Mouse (Mus musculus) gastrocnemius, postnatal 10 days (tissue): ENCODE results near the gene Wdr74. TPM values are rescaled to one million over a fixed set of nuclear protein-coding genes. Genes with fewer than 3 reads are reported as not detected.
"Not testable (repeated sequence)": the region's sequence is repeated elsewhere in the genome, so short reads cannot be mapped to it uniquely, and the experiment has no call there.

Source experiments
- DNase-seq: peaks from one replicate; pipeline ENCODE4 v3.0.0; 2021; ENCODE audit warnings: mixed read lengths
- total RNA-seq, 2 experiments: library from RNA; stranded (reverse); gene quantifications; 2 replicates each; pipeline ENCODE4 v1.2.3; 2021

The Wdr74 gene
- total RNA-seq, 2 experiments from 2014 or later, result 26.5 to 27.4 TPM

GRCm38 (mm10) chr19:8715868-8716766 is 19.5 kb upstream of the Wdr74 start:
- DNase-seq, result no peak

DNA sequence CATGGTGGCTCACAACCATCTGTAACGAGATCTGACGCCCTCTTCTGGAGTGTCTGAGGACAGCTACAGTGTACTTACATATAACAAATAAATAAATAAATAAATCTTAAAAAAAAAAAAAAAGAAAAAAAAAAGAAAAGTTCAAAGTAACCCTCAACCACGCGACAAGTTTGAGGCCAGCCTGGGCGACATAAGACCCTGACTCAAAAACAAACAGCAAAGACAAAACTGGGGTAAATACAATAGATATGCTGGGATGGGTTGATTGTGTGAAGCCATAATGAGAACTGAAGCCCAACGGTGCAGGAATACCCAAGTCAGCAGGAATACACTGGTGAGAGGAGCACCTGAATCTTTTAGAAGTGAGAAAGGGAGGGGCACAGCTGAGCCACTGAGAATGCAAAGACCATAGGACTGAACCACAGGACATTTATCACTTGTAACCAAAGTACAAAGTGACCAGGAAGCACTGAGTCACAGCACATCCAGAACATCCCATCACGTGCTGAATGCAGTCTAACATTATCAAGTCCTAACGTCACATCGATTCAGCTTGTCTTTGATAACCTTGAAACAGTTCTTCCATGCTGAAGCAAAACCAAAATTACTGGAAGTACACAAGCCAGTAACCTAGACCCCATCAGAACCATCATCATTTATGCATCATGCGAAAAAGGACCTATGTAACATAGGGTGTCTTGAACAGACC is 18.7 kb upstream of the Wdr74 start:
- DNase-seq, result no peak

DNA sequence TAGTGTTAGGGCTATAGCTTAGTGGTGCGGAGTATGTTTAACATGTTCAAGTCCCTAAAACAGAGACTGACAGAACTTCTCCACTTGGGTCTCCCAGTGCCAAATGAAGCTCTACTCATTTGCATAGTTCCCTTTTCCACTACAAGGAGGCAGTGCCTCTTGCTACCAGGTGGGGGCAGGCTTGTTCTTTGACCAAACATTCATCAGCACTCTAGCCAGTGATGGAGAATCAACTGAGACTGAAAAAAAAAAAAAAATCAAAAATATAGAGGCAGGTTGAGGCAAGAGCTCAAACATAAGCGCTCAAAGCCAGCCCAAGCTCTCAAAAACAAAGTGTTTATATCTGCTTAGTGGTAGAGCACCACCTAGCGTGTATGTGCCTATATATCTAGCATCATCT is 17.3 kb upstream of the Wdr74 start:
- DNase-seq, result peak; percentile 56

DNA sequence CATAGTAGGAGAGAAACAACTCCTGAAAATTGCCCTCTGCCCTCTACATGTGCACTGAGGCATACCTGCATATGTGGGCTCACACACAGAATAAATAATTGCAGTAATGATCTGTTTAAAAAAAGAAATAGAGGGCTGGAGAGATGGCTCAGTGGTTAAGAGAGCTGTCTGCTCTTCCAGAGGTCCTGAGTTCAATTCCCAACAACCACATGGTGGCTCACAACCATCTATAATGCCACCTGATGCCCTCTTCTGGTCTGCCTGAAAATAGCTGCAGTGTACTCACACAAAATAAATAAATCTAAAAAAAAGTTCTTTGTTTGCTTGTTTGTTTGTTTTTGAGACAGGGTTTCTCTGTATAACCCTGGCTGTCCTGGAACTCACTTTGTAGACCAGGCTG is 16.6 kb upstream of the Wdr74 start:
- not testable (repeated sequence) for DNase-seq

DNA sequence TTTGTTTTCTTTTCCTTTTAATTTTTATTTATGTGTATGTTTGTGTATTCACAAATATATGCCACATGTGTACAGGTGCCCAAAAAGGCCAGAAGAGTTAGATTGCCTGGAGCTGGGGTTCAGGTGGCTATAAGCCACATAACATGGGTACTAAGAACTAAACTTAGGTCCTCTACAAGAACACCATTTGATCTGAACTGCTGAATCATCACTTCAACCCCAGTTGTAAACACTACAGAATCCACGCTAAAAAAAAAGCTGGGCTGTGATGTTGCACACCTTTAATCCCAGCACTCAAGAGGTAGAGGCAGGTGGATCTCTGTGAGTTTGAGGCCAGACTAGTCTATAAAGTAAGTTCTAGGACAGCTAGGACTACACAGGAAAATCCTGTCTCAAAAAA is 14.2 kb upstream of the Wdr74 start:
- DNase-seq, result no peak

GRCm38 (mm10) chr19:8722021-8722420 is 13.6 kb upstream of the Wdr74 start:
- DNase-seq, result no peak

DNA sequence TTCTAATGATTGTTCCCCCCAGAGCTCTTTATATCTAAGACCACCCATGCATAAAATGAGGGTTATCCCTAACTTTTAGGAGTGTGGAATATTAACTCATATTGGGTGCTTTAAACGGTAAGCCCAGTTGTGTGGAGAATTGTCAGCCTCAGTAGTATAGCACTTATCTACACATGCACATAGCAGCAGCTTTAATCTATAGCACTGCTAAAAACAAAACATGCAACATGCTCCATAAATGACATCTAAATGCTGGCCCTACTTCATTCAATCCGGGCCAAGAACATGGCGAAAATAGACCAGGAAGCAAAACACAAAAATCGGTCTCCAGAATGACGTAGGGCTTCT is 13.1 kb upstream of the Wdr74 start:
- DNase-seq, result no peak

DNA sequence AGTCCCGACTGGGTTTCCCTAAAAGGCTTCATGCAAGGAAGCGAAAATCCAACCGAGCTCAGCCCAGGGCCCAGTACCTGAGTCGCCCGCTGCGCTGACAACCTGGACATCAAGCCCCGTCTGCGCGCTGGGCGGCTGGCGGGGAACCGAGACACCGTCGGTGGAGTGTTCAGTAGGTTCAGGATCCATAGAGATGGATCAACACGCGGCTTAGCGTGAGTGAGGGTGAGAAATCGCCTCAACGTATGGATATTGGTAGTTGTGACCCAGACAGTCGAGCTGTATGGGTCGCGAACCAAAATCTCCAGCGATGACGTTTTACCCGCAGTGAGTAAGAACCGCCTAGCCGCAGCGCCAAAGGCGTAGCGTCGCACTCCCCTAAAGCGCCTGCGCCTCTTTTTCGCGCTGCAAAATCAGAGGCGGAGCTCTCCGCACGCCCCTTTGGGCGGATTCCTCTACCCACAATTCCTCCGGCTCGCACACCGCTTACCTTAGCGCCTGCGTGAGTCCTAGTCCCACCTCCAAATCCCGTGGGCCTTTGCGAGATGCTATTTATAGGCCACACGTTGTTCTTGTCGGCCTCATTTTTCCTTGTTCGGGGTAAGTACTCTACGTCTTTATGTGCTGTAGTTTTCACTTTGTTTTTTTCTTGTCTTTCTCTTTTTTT is 12.6 kb upstream of the Wdr74 start, which contains the start of gene Slc3a2:
TSS of gene Slc3a2 (minus strand) at position 463 of the 667 bp plus-strand sequence.
- peak; percentile 89 for DNase-seq

- DNase-seq, result no peak
Measured at GRCm38 (mm10) chr19:8723574-8724346, 11.9 kb upstream of the Wdr74 start.

DNA sequence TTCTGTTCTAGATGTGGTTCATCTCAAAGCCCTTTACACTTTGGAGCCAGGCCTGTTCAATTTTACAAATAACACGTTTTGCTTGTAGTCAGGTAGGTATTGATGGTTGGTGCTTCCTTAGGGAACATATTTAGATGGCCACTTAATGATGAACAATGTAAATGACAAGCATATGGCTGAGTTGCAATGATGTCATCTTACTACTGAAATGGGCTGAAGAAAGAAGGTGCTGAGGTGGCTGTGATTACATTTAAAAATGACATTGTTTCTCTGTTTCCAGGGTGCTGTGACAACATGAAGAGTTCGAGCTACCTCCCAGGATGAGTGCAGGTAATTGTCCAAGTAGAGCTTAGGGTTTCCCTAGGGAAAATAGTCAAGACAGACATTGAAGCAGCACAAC is 11.2 kb upstream of the Wdr74 start:
- no peak for DNase-seq

DNA sequence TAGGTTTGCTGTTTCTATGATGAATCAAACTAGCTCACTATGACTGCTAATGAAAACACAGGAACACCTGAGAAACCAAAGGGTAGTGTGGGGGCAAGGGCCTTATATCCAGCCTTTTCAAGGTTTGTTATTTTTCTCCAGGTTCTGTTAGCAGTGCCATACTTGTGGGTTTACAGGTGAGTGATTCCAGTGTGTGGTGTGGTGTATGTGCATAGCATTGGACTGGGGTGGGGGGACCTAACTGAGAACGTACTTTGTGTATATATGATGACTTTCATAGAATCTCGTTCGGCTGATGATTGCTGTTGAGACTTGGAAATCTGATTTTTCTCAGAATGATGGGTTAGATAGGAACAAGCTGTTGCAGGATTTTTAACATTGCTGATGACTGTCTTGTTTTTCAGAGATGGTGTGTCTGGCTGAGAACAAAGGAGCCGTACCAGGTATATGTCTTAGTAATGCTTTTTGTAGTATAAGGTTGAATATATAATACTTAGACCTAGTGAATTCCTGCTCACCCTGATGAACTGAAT is 10.5 kb upstream of the Wdr74 start:
- DNase-seq, result no peak

DNA sequence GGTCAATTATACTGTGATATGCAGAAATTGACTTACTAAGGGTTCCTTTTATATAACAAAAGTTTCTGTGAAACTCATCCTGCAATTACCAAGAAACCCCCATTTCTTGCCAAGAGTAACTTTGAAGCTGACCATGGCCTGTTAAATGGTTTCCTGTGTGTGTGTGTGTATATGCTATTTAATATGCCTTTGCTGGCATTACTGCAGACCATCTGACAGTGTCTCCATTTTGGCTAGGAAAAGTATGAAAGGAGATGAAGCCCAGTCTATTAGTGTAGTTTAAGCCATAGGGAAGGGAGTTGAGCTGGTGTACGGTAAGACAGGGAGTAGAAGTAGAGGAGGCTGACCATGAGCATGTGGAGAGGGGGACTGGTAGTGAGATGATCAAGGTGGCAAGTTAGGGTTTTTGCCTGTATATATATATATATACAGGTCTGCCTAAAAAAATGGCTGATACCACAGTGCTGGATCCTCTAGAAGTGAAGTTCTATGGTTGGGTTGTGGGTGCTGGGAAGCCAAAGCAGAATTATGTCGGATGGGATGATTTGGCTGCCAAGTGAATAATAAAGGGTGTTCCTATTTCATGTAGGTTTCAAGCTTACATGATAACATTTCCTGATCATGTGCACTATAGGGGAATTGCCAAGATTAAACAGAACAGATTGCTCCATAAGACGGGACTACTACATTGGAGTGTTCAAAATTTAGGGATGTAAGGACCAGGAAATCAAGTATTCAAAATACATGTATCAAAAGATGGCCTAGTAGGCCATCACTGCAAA is 8.8 kb upstream of the Wdr74 start:
- no peak for DNase-seq

DNA sequence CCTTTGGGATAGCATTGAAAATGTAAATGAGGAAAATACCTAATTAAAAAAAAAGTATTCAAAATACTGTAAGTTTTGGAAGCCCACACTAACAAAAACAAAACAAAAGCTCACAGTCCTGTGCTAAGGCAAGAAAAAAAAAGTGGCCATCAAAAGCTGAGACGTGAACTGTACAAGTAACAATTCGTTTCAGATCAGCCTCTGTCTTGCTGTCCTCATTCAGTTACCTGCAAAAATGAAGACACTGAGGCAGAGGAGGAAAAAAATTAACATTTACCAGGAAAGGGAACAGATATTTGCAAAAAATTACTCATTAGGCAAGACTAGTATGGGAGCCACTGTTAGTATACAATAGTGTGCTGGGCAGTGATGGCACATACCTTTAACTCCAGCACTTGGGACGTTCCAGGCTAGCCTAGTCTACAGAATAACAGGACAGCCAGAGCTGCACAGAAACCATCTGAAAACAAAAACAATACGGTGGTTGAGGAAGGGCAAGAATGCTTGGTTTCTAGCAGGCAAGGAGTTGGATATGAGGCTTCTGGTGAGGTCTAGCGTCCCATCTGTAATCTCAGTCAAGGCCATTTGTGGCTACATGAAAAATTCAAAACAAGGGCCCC is 8.0 kb upstream of the Wdr74 start:
- DNase-seq, result no peak

GRCm38 (mm10) chr19:8728335-8729099 is 7.1 kb upstream of the Wdr74 start:
- DNase-seq, result not testable (repeated sequence)

- no peak for DNase-seq
Measured at GRCm38 (mm10) chr19:8734334-8734733, 1.3 kb upstream of the Wdr74 start.

DNA sequence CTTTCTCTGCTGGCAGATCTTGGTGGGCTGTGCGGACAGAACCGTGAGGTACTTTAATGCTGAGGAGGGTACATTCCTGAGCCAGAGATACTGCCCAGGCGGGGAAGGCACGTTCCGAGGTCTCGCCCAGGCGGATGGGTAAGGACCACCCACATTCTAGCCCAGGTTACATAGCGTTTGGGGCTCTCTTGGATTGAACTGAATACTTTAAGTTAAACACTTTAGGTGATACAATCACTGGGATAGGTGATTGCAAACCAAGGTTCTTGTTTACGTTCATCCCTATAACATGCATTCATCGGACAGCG is 487 bp downstream of the Wdr74 start:
- no peak for DNase-seq

DNA sequence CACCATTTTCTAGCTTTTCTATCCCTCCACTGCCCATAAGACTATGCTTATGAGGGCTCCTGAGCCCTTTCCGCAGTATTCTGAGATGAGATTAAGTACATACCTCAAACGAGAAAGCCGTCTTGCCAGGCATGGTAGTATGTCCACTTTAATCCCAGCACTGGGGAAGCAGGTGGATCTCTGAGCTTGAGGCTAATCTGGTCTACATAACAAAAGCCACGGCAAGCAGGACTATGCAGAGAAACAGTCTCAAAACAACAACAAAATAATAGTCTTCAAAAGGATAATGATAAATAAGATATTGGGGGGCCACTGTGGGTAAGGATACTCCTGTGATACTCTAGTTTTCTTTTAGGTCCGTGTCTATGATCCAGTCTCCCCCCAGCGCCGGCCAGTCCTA is 3.3 kb downstream of the Wdr74 start:
- no peak for DNase-seq

DNA sequence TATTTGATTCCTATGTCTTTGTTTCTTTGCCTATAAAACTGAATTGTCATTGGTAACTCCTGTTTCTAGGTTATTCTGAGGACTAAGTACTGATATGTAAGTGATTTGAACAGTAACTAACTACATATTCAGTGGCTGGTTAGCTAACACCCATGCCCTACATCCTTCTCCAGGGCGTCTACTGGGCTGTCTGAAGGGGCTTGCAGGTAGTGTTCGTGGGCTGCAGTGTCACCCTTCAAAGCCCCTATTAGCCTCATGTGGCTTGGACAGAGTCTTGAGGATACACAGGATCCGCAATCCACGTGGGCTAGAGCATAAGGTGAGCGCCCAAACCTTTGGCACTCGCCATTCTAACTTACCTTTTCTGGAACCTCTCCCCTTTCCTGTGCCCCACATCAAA is 4.0 kb downstream of the Wdr74 start:
- DNase-seq, result no peak

DNA sequence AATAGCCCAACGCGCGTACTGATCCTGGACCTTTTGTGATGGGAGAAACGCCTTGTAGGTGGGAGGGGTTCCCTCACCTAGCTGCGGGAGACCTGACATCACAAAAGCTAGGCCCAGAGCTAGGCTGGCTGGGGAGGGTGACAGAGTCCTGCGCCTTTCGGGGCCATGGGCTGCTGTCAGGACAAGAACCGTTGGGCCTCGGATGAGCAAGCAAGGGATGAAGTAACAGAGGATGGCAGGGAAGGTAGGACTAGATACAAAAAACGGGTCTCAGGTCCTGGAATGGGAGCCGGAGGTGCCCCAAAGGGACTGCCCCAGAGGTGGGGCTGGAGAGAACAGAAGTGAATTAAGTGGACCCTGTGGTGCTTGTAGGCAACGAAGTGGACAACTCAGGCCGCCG is 5.0 kb downstream of the Wdr74 start, which contains the start of gene 1700092M07Rik:
TSS of gene 1700092M07Rik (plus strand) at position 116 of the 400 bp plus-strand sequence.
- DNase-seq, result no peak
